Mouse (Mus musculus) forebrain, embryonic 12.5 days (tissue): ENCODE measurements at regions not wholly inside any gene's neighbourhood (a gene's known extent, or its start where the extent isn't known, plus 50 kb on each side); places are given as distances from the start of the nearest gene placed in this dataset.

ENCODE experiments used
- ATAC-seq: fragments of 200-750 bp; cut with Nextera tagmentation; 2 replicates; pipeline ENCODE4 v1.8.0; 2017; ENCODE audit warnings: moderate TSS enrichment; ENCODE audit not compliant: low FRiP score
- H3K27ac ChIP-seq: fragments of 300-500 bp; sonication (generic); 2 replicates; pipeline ENCODE4 v1.5.1; 2016; ENCODE audit warnings: mild to moderate bottlenecking
- H3K27me3 ChIP-seq: fragments of 300-500 bp; sonication (generic); 2 replicates; pipeline ENCODE4 v1.6.1; 2016; ENCODE audit warnings: mild to moderate bottlenecking
- H3K36me3 ChIP-seq: fragments of 300-500 bp; sonication (generic); replicated peaks from 2 replicates; pipeline ENCODE4 v1.6.1; 2016; ENCODE audit warnings: mild to moderate bottlenecking
- H3K4me1 ChIP-seq: fragments of 300-500 bp; sonication (generic); 2 replicates; pipeline ENCODE4 v1.6.1; 2016
- H3K4me2 ChIP-seq: fragments of 300-500 bp; sonication (generic); 2 replicates; pipeline ENCODE4 v1.6.1; 2016; ENCODE audit warnings: mild to moderate bottlenecking, moderate library complexity
- H3K4me3 ChIP-seq: fragments of 300-500 bp; sonication (generic); replicated peaks from 2 replicates; pipeline ENCODE4 v1.5.1; 2016; ENCODE audit warnings: mild to moderate bottlenecking
- H3K9ac ChIP-seq: fragments of 300-500 bp; sonication (generic); 2 replicates; pipeline ENCODE4 v1.6.1; 2016; ENCODE audit warnings: mild to moderate bottlenecking
- H3K9me3 ChIP-seq: fragments of 300-500 bp; sonication (generic); 2 replicates; pipeline ENCODE4 v1.6.1; 2016
- WGBS: fragments of 180-500 bp; shearing (Covaris S2); methylation state at CpG from one replicate; pipeline ENCODE4 v1.1.7; 2016; 5-methylcytosine and 5-hydroxymethylcytosine counted together

DNA sequence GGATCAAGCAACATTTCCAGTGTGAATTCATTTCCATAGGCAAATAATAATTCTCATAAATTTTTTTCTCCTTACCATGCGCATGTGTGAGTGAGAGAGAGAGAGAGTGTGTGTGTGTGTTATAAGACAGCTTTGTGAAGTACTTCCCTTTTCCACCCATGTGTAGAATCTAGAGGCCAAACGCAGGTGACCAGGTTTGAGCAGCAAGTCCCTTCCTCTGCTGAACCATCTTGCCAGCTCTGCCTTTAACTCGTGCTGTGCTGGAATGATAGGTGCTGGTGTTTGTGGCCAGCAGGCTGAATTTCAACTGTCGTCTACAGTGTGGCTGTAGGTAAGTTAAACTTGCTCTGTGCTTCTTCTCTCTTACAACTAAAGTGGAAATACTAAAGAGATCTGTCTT is 277.5 kb downstream of the Cog6 start:
- 78% methylated on average over 4 of the region's 4 CpGs for WGBS
- no peak overlapping the region for H3K9ac ChIP-seq
- H3K27me3 ChIP-seq = no peaks in the 10 kb centered on the region
- ATAC-seq = no peak
- H3K27ac ChIP-seq = no peak overlapping the region
- no peak overlapping the region for H3K4me3 ChIP-seq
- H3K4me2 ChIP-seq = no peak overlapping the region
- no peaks in the 10 kb centered on the region for H3K9me3 ChIP-seq
- H3K4me1 ChIP-seq = no peaks in the 10 kb centered on the region; the same call in 1 of the 2 replicates
- no peaks in the 10 kb centered on the region for H3K36me3 ChIP-seq

DNA sequence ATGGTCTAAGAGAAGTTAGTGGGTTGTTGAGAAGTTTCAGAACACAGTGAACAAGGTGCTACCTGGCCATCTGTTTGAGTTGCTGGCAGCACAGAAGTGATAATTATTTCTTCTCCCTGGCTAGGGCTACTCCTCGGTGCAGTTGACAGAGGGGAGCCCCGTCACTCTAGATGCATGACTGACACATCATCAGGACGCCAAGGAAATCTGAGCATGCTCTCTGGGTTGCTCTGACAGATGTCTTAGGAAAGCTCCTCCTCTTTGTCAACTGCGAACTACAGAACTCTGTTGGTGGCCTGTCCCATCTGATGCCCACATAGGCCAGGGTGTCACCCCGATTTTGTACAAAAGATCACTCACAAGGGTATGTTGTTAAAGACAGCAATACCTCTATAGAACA is 278.7 kb downstream of the Cog6 start:
- no peak overlapping the region for H3K27ac ChIP-seq
- ATAC-seq = no peak
- no peaks in the 10 kb centered on the region for H3K9me3 ChIP-seq
- no peaks in the 10 kb centered on the region for H3K27me3 ChIP-seq
- H3K4me3 ChIP-seq = no peak overlapping the region
- WGBS = 63% methylated on average over 5 of the region's 5 CpGs
- no peak overlapping the region for H3K9ac ChIP-seq
- H3K4me1 ChIP-seq = no peaks in the 10 kb centered on the region; the same call in 1 of the 2 replicates
- H3K4me2 ChIP-seq = no peak overlapping the region
- no peaks in the 10 kb centered on the region for H3K36me3 ChIP-seq

DNA sequence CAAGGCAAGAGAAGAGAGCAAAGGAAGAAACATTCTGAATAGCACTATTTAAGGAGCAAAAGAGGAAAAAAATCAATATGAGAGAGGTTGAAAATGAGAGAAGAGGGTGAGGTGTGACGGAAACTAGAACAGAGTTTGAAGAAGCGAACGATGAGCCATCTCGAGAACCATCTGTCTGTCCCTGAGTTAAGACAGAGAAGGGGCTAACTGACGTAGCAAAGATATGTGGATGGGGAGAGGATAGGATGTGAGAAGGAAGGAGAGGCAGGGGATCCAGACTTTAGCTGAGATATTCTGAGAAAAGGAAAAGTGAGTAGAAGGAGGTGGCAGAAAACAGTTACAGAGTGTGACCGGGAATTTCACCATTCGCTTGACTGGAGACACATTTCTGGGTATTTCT is 281.1 kb downstream of the Cog6 start:
- no peaks in the 10 kb centered on the region for H3K9me3 ChIP-seq
- H3K4me3 ChIP-seq = no peak overlapping the region
- no peak overlapping the region for H3K9ac ChIP-seq
- H3K27me3 ChIP-seq = peaks cover 2% of the 10 kb centered on the region; the same call in 1 of the 2 replicates
- ATAC-seq = no peak
- no peaks in the 10 kb centered on the region for H3K36me3 ChIP-seq
- WGBS = 95% methylated on average over 7 of the region's 7 CpGs
- H3K27ac ChIP-seq = no peak overlapping the region
- H3K4me1 ChIP-seq = no peaks in the 10 kb centered on the region; the same call in 1 of the 2 replicates
- no peak overlapping the region for H3K4me2 ChIP-seq

- H3K36me3 ChIP-seq = no peaks in the 10 kb centered on the region
- H3K4me1 ChIP-seq = no peaks in the 10 kb centered on the region
- peaks cover 2% of the 10 kb centered on the region; the same call in 1 of the 2 replicates for H3K27me3 ChIP-seq
- H3K9ac ChIP-seq = no peak overlapping the region
- ATAC-seq = no peak
- H3K4me3 ChIP-seq = no peak overlapping the region
- H3K27ac ChIP-seq = no peak overlapping the region
- no peak overlapping the region for H3K4me2 ChIP-seq
- no peaks in the 10 kb centered on the region for H3K9me3 ChIP-seq
Measured at GRCm38 (mm10) chr3:52731941-52732340, 285.1 kb downstream of the Cog6 start.

DNA sequence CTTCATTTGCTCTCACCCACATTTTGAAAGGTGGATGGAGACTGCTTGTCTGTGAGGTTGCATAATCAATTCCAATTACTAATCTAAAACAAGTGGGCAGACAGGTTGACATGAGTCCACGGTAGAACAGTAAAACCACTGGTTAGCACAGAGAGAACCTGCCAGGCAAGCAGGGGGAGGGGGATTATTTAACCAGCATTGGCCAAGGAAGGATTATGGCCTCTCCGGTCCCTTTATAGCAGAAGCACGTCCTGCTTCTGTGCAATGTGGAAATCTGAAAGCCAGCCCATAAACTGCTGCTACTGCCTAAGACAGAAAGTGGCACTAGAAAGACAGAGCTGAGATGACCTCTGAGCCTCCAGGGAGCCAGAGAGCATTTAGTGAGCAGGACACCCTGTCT is 285.5 kb downstream of the Cog6 start:
- no peak overlapping the region for H3K4me3 ChIP-seq
- no peak overlapping the region for H3K27ac ChIP-seq
- no peaks in the 10 kb centered on the region for H3K36me3 ChIP-seq
- no peaks in the 10 kb centered on the region for H3K4me1 ChIP-seq
- H3K9me3 ChIP-seq = no peaks in the 10 kb centered on the region
- 84% methylated on average over 3 of the region's 3 CpGs for WGBS
- H3K27me3 ChIP-seq = peaks cover 2% of the 10 kb centered on the region; the same call in 1 of the 2 replicates
- H3K9ac ChIP-seq = no peak overlapping the region
- H3K4me2 ChIP-seq = no peak overlapping the region
- no peak for ATAC-seq

DNA sequence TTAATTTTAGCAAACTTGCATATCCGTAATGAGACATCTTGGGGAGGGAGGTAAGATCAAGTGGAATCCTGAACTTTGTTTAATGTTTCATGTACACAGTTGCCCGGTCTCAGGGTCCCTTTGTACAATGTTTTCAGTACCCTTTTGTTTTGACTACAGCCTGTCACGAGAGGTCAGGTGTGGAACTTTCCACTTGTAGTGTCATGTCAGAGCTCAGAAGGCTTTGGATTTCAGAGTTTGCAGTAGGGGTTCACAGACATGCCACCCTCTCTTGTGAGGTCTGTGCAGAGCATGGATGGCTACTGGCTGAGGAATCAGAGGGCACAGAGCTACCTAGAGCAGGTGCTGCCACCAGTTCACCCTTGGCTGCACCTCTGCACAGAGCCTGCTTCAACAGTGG is 287.3 kb downstream of the Cog6 start:
- ATAC-seq = no peak
- 81% methylated on average over 3 of the region's 3 CpGs for WGBS
- no peak overlapping the region for H3K4me2 ChIP-seq
- no peak overlapping the region for H3K9ac ChIP-seq
- H3K27me3 ChIP-seq = peaks cover 2% of the 10 kb centered on the region; the same call in 1 of the 2 replicates
- no peaks in the 10 kb centered on the region for H3K36me3 ChIP-seq
- H3K27ac ChIP-seq = no peak overlapping the region
- H3K4me1 ChIP-seq = no peaks in the 10 kb centered on the region
- no peak overlapping the region for H3K4me3 ChIP-seq
- H3K9me3 ChIP-seq = no peaks in the 10 kb centered on the region

DNA sequence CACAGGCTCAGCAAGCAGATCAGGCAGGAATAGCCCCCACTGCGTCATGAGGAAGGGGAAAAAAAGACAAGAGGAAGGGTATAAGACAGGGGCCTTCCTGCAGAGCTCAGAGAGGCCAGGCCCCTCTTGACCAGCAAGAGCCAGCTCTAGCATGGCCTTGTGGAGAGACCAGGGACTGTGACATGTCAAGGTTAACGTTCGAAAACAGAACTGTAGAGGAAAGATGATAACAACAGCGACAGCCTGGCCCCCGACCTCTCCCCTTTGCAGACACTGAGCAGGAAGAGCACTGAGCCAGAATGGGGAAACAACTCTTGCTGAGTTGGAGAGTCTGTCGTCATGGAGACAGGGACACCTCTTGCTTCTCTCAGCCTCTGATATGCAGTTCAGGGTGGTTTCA is 288.2 kb downstream of the Cog6 start:
- no peak for ATAC-seq
- no peak overlapping the region for H3K9ac ChIP-seq
- 89% methylated on average over 6 of the region's 6 CpGs for WGBS
- no peak overlapping the region for H3K4me2 ChIP-seq
- no peaks in the 10 kb centered on the region for H3K36me3 ChIP-seq
- H3K4me1 ChIP-seq = no peaks in the 10 kb centered on the region
- peaks cover 2% of the 10 kb centered on the region; the same call in 1 of the 2 replicates for H3K27me3 ChIP-seq
- H3K9me3 ChIP-seq = no peaks in the 10 kb centered on the region
- H3K27ac ChIP-seq = no peak overlapping the region
- H3K4me3 ChIP-seq = no peak overlapping the region

- Histone ChIP-seq H3K27ac (no peak overlapping the region), H3K4me3 (no peak overlapping the region), H3K9ac (no peak overlapping the region), H3K4me1 (no peaks in the 10 kb centered on the region), H3K9me3 (no peaks in the 10 kb centered on the region), H3K4me2 (no peak overlapping the region), H3K27me3 (peaks cover 2% of the 10 kb centered on the region; the same call in 1 of the 2 replicates), H3K36me3 (no peaks in the 10 kb centered on the region)
- over 99% methylated on average over 5 of the region's 5 CpGs for WGBS
- ATAC-seq = no peak
Measured at GRCm38 (mm10) chr3:52728426-52728825, 288.6 kb downstream of the Cog6 start.

DNA sequence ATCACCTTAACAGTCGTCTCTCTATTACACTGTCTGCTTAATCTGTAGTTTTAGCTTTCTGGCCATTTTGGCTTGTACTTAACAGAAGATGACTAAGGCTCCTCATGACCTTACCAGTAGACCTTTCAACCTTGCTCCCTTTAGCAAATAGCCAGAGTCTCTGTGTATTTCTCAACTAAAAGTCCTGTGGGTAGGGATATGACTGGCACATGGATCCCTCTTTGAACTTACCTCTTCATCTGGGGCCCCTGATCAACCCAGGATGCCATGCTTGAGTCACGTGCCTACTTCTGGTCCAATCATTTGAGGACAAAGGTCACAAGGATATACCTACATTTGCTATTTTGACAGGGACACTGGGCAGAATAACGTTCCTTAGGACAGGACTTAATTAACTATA is 292.7 kb downstream of the Cog6 start:
- no peak for ATAC-seq
- H3K4me3 ChIP-seq = no peak overlapping the region
- no peak overlapping the region for H3K4me2 ChIP-seq
- H3K4me1 ChIP-seq = no peaks in the 10 kb centered on the region
- H3K27me3 ChIP-seq = no peaks in the 10 kb centered on the region
- no peaks in the 10 kb centered on the region for H3K9me3 ChIP-seq
- no peaks in the 10 kb centered on the region for H3K36me3 ChIP-seq
- no peak overlapping the region for H3K27ac ChIP-seq
- WGBS = 93% methylated on average over 3 of the region's 3 CpGs
- no peak overlapping the region for H3K9ac ChIP-seq

- H3K4me3 ChIP-seq = no peak overlapping the region
- no peaks in the 10 kb centered on the region for H3K4me1 ChIP-seq
- no peak overlapping the region for H3K9ac ChIP-seq
- H3K27me3 ChIP-seq = no peaks in the 10 kb centered on the region
- ATAC-seq = no peak
- H3K9me3 ChIP-seq = no peaks in the 10 kb centered on the region
- no peak overlapping the region for H3K4me2 ChIP-seq
- no peaks in the 10 kb centered on the region for H3K36me3 ChIP-seq
- 100% methylated on average over 2 of the region's 2 CpGs for WGBS
- no peak overlapping the region for H3K27ac ChIP-seq
Measured at GRCm38 (mm10) chr3:52722946-52723345, 294.1 kb downstream of the Cog6 start.

GRCm38 (mm10) chr3:52719181-52719580 is 297.9 kb downstream of the Cog6 start:
- Histone ChIP-seq H3K4me3 (no peak overlapping the region), H3K9ac (no peak overlapping the region), H3K27me3 (no peaks in the 10 kb centered on the region), H3K4me1 (no peaks in the 10 kb centered on the region), H3K4me2 (no peak overlapping the region), H3K9me3 (no peaks in the 10 kb centered on the region), H3K36me3 (no peaks in the 10 kb centered on the region), H3K27ac (no peak overlapping the region)
- no peak for ATAC-seq
- 86% methylated on average over 3 of the region's 3 CpGs for WGBS

GRCm38 (mm10) chr3:52717324-52717723 is 299.7 kb downstream of the Cog6 start:
- Histone ChIP-seq H3K9ac (no peak overlapping the region), H3K9me3 (no peaks in the 10 kb centered on the region), H3K36me3 (no peaks in the 10 kb centered on the region), H3K4me1 (no peaks in the 10 kb centered on the region), H3K27me3 (no peaks in the 10 kb centered on the region), H3K4me3 (no peak overlapping the region), H3K4me2 (no peak overlapping the region), H3K27ac (no peak overlapping the region)
- 85% methylated on average over 5 of the region's 5 CpGs for WGBS
- ATAC-seq = no peak

- Histone ChIP-seq H3K36me3 (no peaks in the 10 kb centered on the region), H3K27ac (no peak overlapping the region), H3K9me3 (no peaks in the 10 kb centered on the region), H3K4me1 (no peaks in the 10 kb centered on the region), H3K4me3 (no peak overlapping the region), H3K27me3 (no peaks in the 10 kb centered on the region), H3K4me2 (no peak overlapping the region), H3K9ac (no peak overlapping the region)
- 84% methylated on average over 5 of the region's 5 CpGs for WGBS
- ATAC-seq = no peak
Measured at GRCm38 (mm10) chr3:52712151-52712550, 304.9 kb downstream of the Cog6 start.

- Histone ChIP-seq H3K4me2 (no peak overlapping the region), H3K4me3 (no peak overlapping the region), H3K27ac (no peak overlapping the region), H3K27me3 (no peaks in the 10 kb centered on the region), H3K4me1 (no peaks in the 10 kb centered on the region), H3K9me3 (no peaks in the 10 kb centered on the region), H3K36me3 (no peaks in the 10 kb centered on the region), H3K9ac (no peak overlapping the region)
- WGBS = 69% methylated on average over 9 of the region's 9 CpGs
- ATAC-seq = no peak
Measured at GRCm38 (mm10) chr3:52711133-52711532, 305.9 kb downstream of the Cog6 start.
